Mouse (Mus musculus) neural tube, embryonic 11.5 days (tissue): ENCODE results near the gene Mdm2. TPM values are rescaled to one million over a fixed set of nuclear protein-coding genes. Genes with fewer than 3 reads are reported as not detected.

Source experiments
- ATAC-seq: fragments of 200-750 bp; cut with Nextera tagmentation; 2 replicates; pipeline ENCODE4 v1.8.0; 2017; ENCODE audit warnings: moderate number of reproducible peaks, mild to moderate bottlenecking, moderate TSS enrichment, moderate library complexity; ENCODE audit not compliant: insufficient read depth, low FRiP score, low TSS enrichment
- DNase-seq: peaks from one replicate; pipeline ENCODE4 v3.0.0-alpha.2; 2015; ENCODE audit warnings: low spot score
- H3K27ac ChIP-seq: fragments of 300-500 bp; sonication (generic); 2 replicates; pipeline ENCODE4 v1.5.1; 2014; ENCODE audit warnings: low read depth, mild to moderate bottlenecking, low read length
- H3K27me3 ChIP-seq: fragments of 300-500 bp; sonication (generic); 2 replicates; pipeline ENCODE4 v1.6.1; 2014; ENCODE audit warnings: mild to moderate bottlenecking, low read length, mixed read lengths; ENCODE audit not compliant: control insufficient read depth, insufficient read depth
- H3K36me3 ChIP-seq: fragments of 300-500 bp; sonication (generic); 2 replicates; pipeline ENCODE4 v1.6.1; 2014; ENCODE audit warnings: mild to moderate bottlenecking, low read length, moderate library complexity, mixed read lengths; ENCODE audit not compliant: control insufficient read depth, insufficient read depth
- H3K4me1 ChIP-seq: fragments of 300-500 bp; sonication (generic); 2 replicates; pipeline ENCODE4 v1.6.1; 2014; ENCODE audit warnings: low read length, mixed read lengths; ENCODE audit not compliant: control insufficient read depth, insufficient read depth
- H3K4me2 ChIP-seq: fragments of 300-500 bp; sonication (generic); 2 replicates; pipeline ENCODE4 v1.6.1; 2014; ENCODE audit warnings: low read depth, mild to moderate bottlenecking, moderate library complexity
- H3K4me3 ChIP-seq: fragments of 300-500 bp; sonication (generic); 2 replicates; pipeline ENCODE4 v1.5.1; 2014; ENCODE audit warnings: low read depth, low read length
- H3K9ac ChIP-seq: fragments of 300-500 bp; sonication (generic); 2 replicates; pipeline ENCODE4 v1.6.1; 2014; ENCODE audit warnings: mild to moderate bottlenecking, low read length
- H3K9me3 ChIP-seq: fragments of 300-500 bp; sonication (generic); 2 replicates; pipeline ENCODE4 v1.6.1; 2016; ENCODE audit warnings: low read length; ENCODE audit not compliant: control insufficient read depth
- WGBS: fragments of 180-500 bp; shearing (Covaris S2); extraction: QIAGEN DNeasy Blood & Tissue Kit; methylation state at CpG from one replicate; pipeline ENCODE4 v1.1.7; 2014; 5-methylcytosine and 5-hydroxymethylcytosine counted together
- polyA plus RNA-seq: library from polyadenylated mRNA; unstranded; fragments of >200 nt; fragmentation: Nextera tagmentation; extraction: Ambion mirVana; gene quantifications from 2 replicates; pipeline ENCODE4 v1.2.1, GENCODE M21; 2014

Mdm2 gene
- polyA plus RNA-seq, 1 experiment from 2014 or later: 63.2 TPM

DNA sequence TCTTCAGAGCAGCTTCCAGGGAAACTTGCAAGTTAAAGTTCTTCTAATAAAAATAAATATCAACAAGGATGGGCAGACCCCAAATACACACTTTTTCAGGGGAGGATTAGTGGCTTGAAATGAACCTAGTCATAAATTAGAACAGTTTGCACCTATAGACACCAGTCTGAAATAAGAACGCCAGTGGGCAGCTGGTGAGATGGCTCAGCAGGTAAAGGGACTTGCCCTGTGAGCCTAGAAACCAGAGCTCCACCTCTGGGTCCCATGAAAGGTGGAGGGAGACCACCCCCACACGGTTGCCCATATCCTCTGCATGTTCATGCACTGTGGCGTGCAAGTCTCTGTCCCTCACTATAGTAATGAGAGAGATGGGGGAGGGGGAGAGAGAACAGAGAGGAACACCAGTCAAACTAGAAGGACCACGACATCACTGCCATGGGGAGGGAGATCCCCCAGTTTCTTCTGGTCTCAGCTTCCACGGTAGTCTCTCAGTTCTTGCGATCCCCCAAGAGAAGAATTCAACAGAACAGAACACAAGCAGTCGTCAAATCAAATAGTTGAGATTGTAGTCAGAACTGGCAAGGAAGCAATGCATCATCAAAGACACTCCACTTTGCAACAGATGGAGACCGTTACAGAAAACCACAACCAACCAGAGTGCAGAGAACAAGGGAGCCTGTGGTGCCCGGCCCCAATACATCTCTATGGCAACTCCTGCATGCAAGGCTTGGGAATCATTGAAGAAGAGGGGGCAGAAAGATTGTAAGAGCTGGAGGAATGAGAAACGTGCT lies 58.8 kb downstream of the Mdm2 start:
- Histone ChIP-seq H3K9me3 (no peaks in the 10 kb centered on the region), H3K36me3 (no peaks in the 10 kb centered on the region), H3K27me3 (no peaks in the 10 kb centered on the region), H3K27ac (no peak overlapping the region), H3K4me3 (no peak overlapping the region), H3K9ac (no peak overlapping the region), H3K4me2 (no peak overlapping the region), H3K4me1 (no peaks in the 10 kb centered on the region)
- ATAC-seq (no peak), DNase-seq (no peak)
- 77% methylated on average over 10 of the region's 10 CpGs for WGBS

DNA sequence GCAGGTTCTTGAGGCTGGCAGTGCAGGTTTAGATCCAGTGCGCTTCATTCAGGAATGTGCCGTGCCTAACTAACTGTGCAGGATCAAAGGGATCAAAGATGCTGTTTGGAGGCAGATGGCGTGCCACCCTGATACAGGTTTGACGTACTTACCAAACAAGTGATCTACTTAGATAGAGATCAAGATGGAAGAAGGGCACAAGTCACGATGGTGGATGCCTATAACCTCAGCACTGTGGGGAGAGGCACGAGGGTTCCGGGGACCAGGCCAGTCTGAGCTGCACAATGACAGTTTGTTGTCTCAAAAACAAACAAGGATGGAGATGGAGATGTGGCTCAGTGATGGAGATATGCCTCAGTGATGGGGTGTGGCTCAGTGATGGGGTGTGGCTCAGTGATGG lies 59.8 kb downstream of the Mdm2 start:
- ATAC-seq (no peak), DNase-seq (no peak)
- Histone ChIP-seq H3K4me3 (no peak overlapping the region), H3K9ac (no peak overlapping the region), H3K27ac (no peak overlapping the region), H3K27me3 (no peaks in the 10 kb centered on the region), H3K36me3 (no peaks in the 10 kb centered on the region), H3K4me2 (no peak overlapping the region), H3K4me1 (no peaks in the 10 kb centered on the region), H3K9me3 (no peaks in the 10 kb centered on the region)
- WGBS: 91% methylated on average over 7 of the region's 7 CpGs

DNA sequence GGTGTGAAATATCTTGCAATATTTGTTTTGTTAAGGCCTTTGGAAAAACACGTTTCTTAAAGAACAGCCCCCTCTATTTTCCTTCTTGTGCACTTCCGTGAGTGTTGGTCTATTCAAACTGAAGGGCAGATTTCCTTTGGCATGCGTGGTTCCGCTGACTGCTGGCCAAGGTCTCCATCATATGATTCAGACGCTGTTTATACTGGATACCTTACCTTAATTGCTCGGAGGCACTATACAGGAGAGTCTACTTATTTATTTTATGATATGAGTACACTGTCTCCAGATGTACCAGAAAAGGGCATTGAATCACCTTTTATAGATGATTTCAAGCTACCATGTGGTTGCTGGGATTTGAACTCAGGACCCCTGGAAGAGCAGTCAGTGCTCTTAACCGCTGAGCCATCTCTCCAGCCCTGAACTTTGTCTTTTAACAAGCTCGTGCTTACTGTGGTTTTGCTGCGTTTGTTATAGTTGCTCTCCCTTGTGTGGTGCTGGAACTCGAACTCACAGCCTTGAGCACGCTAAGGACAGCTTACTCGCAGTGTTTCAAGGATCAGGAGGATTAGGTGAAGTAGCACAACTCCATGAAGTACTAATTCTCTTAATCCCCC lies 60.4 kb downstream of the Mdm2 start:
- Histone ChIP-seq H3K9ac (no peak overlapping the region), H3K27ac (no peak overlapping the region), H3K27me3 (no peaks in the 10 kb centered on the region), H3K4me3 (no peak overlapping the region), H3K4me1 (no peaks in the 10 kb centered on the region), H3K4me2 (no peak overlapping the region), H3K9me3 (no peaks in the 10 kb centered on the region), H3K36me3 (no peaks in the 10 kb centered on the region)
- ATAC-seq: no peak
- no peak for DNase-seq
- WGBS: 91% methylated on average over 12 of the region's 12 CpGs

DNA sequence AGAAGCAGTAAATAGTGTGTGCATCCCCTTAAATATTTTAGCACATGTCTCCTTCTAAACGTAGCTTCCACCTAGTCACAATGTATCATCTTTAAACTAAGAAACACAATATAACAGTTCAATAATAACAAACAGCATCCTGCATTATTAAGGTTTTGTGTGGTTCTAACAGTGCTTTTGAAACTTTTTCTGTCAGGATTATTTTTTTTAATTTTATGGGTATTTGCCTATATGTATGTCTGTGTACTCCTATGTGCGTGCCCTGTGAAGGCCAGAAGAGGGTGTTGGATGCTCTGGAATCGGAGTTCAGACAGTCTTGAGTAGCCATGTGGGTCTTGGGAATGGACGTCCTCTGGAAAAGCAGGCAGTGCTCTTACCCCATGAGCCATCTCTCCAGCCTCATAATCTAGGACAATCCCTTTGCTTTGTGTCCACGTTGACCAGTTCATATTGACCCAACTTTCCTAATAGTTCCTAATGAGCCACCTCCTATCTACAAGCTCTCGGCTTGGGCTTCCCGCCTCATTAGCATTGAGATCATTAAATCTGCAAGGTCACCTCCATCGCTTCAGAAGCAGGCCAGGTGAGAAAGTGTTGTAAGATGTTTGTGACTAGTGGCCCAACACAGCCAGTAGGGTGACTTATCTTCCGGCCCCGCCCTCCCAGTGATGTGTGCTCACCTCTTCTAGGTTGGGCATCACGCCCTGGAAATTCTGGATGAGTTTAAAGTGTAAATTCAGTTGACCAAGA lies 61.1 kb downstream of the Mdm2 start:
- Histone ChIP-seq H3K9ac (no peak overlapping the region), H3K9me3 (no peaks in the 10 kb centered on the region), H3K4me1 (no peaks in the 10 kb centered on the region), H3K4me3 (no peak overlapping the region), H3K27me3 (no peaks in the 10 kb centered on the region), H3K27ac (no peak overlapping the region), H3K4me2 (no peak overlapping the region), H3K36me3 (no peaks in the 10 kb centered on the region)
- WGBS: 90% methylated on average over 11 of the region's 11 CpGs
- ATAC-seq (no peak), DNase-seq (no peak)

DNA sequence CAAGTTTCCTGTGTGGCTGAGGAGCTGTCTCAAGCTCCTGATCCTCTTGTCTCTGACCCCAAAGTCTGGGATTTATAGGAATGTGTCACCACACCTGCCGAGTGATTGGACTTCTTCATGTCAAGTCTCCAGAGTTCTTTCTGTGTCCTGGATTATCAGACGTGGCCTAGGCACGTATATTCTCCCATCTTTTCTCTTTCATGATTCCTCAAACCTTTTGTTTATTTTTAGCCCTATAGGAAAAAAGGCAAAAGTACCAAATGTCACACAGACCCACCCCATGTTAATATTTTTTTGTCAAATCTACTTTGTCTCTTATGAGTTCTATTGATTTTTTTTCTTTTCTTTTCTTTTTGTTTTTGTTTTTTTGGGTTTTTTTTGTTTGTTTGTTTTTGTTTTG lies 61.9 kb downstream of the Mdm2 start:
- 84% methylated on average over 3 of the region's 3 CpGs for WGBS
- Histone ChIP-seq H3K27ac (no peak overlapping the region), H3K4me1 (no peaks in the 10 kb centered on the region), H3K36me3 (no peaks in the 10 kb centered on the region), H3K9ac (no peak overlapping the region), H3K9me3 (no peaks in the 10 kb centered on the region), H3K4me3 (no peak overlapping the region), H3K27me3 (no peaks in the 10 kb centered on the region), H3K4me2 (no peak overlapping the region)
- ATAC-seq: no peak
- no peak for DNase-seq

DNA sequence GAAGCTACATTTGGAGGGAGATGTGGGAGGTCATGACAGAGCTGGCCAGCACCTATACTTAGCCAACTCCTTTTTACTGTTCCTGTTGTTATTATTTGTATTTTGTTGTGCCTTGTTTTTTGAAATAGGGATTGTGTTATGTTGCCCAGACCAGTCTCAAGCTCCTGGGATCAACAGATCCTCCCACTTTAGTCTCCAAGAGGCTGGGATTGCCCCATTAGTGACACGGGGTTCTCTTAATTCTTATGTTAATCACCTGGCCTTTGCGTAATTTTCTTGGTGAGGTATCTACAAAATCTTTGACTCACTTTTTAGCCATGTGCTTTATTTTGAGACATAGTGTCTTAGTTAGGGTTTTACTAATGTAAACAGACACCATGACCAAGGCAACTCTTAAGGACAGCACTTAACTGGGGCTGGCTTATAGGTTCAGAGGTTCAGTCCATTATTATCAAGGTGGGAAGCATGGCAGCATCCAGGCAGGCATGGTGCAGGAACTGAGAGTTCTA lies 62.5 kb downstream of the Mdm2 start:
- no peaks in the 10 kb centered on the region for H3K27me3 ChIP-seq
- H3K9me3 ChIP-seq: no peaks in the 10 kb centered on the region
- H3K36me3 ChIP-seq: no peaks in the 10 kb centered on the region
- no peak overlapping the region for H3K4me3 ChIP-seq
- H3K4me1 ChIP-seq: no peaks in the 10 kb centered on the region
- ATAC-seq (no peak), DNase-seq (no peak)
- no peak overlapping the region for H3K4me2 ChIP-seq
- no peak overlapping the region for H3K9ac ChIP-seq
- H3K27ac ChIP-seq: no peak overlapping the region
- WGBS: 89% methylated on average over 2 of the region's 2 CpGs

DNA sequence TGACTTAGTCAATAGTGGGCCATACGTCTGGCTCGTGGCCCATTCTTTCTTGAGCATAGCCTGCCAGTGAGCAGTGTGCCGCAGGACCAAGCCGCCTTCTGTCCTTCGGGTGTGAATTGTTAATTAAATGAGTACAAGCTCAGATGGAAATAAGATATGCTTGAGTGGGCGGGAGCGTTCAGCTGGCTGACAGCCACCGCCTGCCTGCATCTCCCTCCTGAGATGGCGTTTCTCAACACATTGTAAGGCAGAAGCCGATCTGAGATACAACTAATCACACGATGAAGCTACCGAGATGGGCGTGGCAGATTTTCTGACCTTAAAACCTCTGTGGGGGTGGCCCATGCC lies 63.4 kb downstream of the Mdm2 start:
- Histone ChIP-seq H3K4me2 (no peak overlapping the region), H3K9me3 (no peaks in the 10 kb centered on the region), H3K27ac (no peak overlapping the region), H3K4me3 (no peak overlapping the region), H3K9ac (no peak overlapping the region), H3K36me3 (no peaks in the 10 kb centered on the region), H3K4me1 (no peaks in the 10 kb centered on the region), H3K27me3 (no peaks in the 10 kb centered on the region)
- WGBS: 71% methylated on average over 13 of the region's 13 CpGs
- ATAC-seq (no peak; the same call in 1 of the 2 replicates), DNase-seq (no peak)

DNA sequence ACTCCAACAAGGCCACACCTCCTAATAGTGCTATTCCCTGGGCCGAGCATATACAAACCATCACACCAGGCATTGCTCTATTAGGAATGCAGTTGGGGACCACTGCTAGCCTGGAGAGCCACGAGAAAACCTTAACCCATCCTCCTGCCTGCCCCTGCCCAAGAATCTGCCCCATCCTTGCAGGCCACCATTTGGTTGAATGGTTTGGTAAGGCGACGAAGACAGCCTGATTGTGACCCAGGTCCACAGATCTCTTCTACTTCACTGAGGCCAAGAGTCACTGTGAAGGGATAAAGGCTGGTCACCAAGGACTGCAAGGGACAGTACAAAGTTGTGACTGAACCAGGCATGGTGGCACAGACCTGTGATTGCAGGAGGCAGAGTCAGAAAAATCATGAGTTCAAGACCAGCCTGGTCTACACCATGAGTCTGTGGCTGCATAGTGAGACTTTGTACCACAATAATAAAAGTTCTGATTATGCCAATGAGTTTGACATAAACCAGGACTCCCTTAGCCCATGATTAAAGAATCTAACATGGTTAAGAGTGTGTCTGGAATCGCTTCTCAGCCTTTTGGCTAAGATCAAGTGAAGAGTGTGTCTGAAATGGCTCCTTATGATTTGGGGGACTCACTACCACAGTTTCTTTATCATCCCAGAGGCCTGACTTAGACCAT lies 63.9 kb downstream of the Mdm2 start:
- H3K27ac ChIP-seq: no peak overlapping the region
- H3K9me3 ChIP-seq: no peaks in the 10 kb centered on the region
- WGBS: 94% methylated on average over 5 of the region's 5 CpGs
- no peak overlapping the region for H3K4me3 ChIP-seq
- no peaks in the 10 kb centered on the region for H3K27me3 ChIP-seq
- DNase-seq: no peak
- no peaks in the 10 kb centered on the region for H3K36me3 ChIP-seq
- no peak overlapping the region for H3K9ac ChIP-seq
- no peak for ATAC-seq
- H3K4me2 ChIP-seq: no peak overlapping the region
- H3K4me1 ChIP-seq: no peaks in the 10 kb centered on the region
